Mouse (Mus musculus): ENCODE data around the gene Gpr26. TPM values are rescaled to one million over a fixed set of nuclear protein-coding genes. Genes with fewer than 3 reads are reported as not detected.

Gpr26 gene
- not detected for polyA plus RNA-seq (2017; shearing (Covaris generic))

DNA sequence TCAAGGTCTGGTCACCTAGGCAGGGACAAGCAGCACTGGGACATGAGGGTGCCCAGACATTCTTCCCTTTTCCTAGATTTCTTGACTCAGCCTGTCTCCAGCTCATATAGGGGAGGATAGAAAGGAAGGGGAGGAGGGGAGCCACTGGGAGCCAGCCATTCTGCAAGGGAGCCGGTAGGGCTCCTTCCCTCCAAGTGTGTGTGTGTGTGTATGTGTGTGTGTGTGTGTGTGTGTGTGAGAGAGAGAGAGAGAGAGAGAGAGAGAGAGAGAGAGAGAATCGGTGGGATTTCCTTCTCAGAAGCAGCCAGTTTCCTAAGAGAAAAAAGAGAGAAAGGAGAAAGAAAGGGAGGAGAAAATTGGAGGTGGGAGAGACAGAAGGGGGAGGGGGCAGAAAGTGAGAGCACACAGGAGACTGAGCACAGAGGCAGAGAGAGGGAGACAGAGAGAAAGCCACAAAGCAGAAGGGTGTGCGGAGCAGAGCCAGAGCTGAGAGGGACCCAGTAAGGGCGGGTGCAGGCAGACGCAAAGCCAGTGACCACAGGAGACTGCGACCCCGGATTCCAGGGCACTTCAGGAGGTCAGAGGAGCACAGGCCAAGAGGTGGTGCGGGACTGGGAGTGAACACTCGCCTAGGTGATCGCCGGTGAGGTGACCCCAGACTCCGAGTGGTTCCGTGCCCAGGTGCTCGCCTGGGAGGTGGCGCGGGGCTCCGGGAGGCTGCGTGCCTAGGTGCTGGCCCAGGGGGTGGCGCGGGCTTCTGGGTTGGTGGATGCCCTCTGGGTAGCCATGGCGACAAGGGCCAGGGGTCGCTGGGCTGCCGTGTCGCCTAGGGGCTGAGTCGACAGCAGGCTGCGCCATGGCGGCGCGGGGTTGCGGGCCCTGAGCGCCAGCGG, at the start of gene Gpr26:
Gene Gpr26, plus strand, starts transcription at position 438 of the 893 bp plus-strand sequence.

Other genes starting within 250 kb of the Gpr26 start
- gene Cpxm2, start 188.3 kb downstream of the Gpr26 start, polyA plus RNA-seq (2017; shearing (Covaris generic)) = not detected